Mouse (Mus musculus) cerebellum, postnatal 36 days (tissue): Measurements from ENCODE around the gene Phtf2.
"Not testable (repeated sequence)": the region's sequence is repeated elsewhere in the genome, so short reads cannot be mapped to it uniquely, and the experiment has no call there.

Experiments used
- DNase-seq, 2 experiments: peaks; one replicate each; pipeline ENCODE4 v3.0.0; 2021 to 2022; ENCODE audit warnings: mixed read lengths in 2 of 2

Phtf2 gene

GRCm38 (mm10) chr5:20765365-20765920, 116.5 kb downstream of the Phtf2 start:
- DNase-seq, result no peak

DNA sequence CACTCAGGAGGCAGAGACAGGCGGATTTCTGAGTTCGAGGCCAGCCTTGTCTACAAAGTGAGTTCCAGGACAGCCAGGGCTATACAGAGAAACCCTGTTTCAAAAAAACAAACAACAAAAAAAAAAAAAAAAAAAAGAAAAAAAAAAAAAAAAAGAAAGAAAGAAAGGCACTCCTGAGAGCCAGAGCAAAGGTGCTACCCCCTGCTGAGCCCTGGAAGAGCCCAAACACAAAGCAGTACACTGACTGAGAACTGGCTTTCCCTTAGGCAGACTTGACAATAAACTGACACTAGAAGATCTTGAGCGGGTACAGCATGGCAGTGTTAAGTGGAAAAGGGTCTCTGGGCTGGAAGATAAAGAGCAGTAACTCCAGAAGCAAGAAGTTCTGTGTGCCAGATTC, 119.5 kb downstream of the Phtf2 start:
- DNase-seq, result not testable (repeated sequence)

DNA sequence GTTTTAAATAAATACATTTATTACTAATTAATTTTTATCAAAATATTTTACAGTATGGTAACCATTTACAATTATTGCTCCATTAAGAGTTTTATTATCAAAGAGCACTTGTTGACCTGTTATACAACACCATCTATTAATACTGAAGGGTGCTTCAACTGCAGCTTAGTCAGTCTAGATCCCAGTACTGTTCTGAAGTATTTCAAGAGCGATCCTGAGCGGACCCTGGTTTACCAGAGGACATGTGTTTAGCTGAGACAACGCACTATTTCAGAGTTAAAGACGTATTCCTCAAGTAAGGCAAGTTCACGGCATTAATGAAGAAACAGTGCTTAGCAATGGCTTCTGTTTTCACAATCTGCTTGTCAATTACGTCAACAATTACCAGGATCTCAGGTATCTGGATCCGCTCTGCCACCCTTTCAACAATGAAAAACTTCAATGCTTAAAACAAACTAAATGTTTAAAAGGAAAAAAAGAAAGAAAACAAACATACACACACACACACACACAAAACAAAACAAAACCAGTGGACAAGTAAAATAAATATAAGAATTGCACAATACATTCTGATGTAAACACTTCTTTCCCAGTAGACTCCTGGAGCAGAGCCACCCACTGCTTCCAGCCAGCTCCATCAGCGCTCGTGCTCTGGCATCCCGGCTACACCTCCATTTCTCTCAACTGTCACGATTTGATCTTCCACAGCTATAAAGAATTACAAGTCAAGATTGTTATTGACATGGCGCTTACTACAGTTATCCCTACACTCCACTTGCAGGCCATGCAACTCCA, 121.4 kb downstream of the Phtf2 start:
- DNase-seq, result no peak

- no peak for DNase-seq
Observed at GRCm38 (mm10) chr5:20759771-20760170, 122.2 kb downstream of the Phtf2 start.

DNA sequence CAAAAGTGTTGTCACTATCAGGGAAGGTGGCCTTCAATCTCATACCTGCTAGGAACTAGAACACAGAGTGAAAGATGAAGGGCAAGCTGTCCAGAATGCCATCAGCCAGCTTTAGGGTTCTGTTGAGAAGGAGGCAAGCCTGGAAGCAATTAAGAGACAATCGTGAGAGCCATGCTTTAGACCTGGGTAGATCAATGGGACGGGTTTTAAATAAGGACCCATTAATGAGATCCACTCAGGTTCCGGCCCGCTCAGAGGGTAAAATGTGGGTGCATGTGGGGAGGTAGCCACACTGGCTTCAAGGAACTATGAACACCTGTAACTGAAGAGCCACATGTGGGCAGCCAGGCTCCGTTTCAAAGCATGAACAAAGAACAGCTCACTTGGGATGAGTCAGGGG, 128.0 kb downstream of the Phtf2 start:
- no peak for DNase-seq

DNA sequence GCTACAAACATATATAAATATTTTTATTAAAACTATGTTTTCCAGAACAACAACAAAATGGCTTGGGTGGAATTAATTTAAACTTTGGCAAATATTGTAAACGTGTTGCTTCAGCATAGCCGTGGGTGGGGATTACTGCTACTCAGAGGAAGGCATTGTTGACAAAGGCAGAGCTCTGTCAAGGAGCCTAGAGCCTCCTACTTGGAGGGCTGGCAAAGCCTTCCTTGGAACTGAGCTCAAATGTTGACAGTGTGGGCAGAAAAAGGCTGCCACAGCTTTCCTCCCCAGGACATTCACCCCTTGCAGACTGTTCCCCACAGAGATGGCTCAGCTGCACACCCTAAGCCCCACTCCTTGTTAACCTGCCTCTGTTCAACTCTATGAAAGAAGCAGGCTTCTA, 128.8 kb downstream of the Phtf2 start:
- DNase-seq, result no peak

- DNase-seq, result no peak
Observed at GRCm38 (mm10) chr5:20751696-20752095, 130.2 kb downstream of the Phtf2 start.

- no peak for DNase-seq
Observed at GRCm38 (mm10) chr5:20751000-20751399, 130.9 kb downstream of the Phtf2 start.

- DNase-seq, result no peak
Observed at GRCm38 (mm10) chr5:20749535-20749934, 132.4 kb downstream of the Phtf2 start.

DNA sequence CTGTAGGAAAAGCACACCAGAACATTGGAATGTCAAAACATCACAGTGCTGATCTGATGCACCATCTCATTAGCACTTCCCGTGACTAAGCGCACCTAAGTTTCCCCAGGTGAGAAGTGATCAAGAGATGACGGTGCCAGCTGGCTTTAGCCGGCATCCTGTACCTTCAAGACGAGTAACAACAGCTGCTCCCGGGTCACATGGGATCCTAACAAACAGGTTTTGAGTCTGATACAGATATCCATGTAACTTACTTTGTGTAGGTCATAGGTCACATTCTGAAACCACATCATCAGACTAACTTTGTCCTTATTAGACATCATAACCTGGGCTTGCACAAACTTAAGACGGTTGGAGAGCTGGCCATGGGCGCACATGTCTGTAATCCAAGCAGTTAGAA, 133.1 kb downstream of the Phtf2 start:
- no peak for DNase-seq

DNA sequence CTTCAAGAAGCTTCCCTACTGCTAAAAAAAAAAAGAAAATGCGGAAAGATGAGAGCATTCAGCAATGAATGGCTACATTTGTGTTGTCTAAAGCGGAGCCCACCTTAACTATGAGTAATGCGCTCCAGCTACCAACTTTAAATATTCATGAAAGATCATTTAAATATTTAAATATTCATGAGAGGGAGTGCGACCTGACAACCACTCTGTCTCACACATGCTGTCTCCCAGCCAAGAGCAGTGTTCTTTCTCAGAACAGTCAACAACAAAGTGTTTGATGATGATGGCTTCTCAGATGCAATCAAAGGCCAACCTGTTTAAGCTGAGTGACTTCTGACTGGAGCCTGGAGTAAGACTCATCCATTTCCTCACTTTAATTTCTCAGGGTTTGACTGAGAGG, 133.8 kb downstream of the Phtf2 start:
- DNase-seq, result no peak

GRCm38 (mm10) chr5:20741936-20742335, 140.0 kb downstream of the Phtf2 start:
- DNase-seq, result no peak

DNA sequence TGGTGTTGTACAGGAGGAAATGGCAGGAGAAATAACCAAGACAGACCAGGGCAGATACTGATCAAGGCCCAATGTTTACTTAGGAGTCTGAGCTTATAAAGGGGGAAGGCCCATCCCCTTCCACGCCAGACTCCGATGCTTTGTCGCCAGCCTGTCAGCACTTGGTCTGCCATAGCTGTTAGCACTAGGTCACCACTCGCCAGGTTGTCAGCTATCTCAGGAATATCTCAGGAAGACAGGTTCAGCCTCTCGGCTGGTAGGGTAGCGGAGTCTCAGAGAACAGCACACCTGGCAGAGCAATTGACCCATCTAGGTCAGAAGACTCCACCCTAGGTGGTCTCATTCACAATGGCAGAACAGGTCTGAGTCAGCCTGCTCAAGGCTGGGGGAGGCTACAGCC, 140.7 kb downstream of the Phtf2 start:
- no peak for DNase-seq

DNA sequence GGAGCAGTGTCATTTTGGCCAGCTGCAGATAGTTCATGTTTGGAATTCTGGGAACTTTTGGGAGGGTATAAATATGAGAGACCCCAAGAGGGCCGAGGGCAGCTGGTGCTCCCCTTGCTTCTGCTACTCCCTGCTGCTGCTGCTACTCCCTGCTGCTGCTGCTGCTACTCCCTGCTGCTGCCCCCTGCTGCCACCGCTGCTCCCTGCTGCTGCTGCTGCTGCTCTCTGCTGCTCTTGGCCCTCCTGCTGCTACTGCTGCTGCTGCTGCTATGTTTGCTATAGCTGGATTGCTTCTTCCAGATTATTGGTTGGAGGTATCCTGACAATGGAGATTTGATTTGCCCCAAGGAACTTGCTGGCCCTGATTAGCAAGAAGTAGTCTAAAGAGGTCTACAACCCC, 143.1 kb downstream of the Phtf2 start:
- DNase-seq, result no peak

DNA sequence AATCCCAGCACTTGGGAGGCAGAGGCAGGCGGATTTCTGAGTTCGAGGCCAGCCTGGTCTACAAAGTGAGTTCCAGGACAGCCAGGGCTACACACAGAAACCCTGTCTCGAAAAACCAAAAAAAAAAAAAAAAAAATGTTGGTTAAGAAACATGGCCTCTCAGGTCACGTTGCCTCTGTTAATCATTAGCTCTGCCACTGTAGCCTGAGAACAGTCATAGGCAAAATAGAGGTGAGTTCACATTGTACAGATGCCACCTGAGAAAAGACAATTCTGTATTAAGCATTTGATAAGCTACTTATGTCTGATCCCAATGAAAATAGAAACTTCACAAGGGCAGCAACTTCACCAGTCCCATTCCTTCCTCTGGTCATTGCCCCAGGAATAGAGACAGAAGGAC, 158.7 kb downstream of the Phtf2 start:
- DNase-seq, result not testable (repeated sequence)

GRCm38 (mm10) chr5:20720201-20720900, 161.6 kb downstream of the Phtf2 start:
- DNase-seq, result no peak

DNA sequence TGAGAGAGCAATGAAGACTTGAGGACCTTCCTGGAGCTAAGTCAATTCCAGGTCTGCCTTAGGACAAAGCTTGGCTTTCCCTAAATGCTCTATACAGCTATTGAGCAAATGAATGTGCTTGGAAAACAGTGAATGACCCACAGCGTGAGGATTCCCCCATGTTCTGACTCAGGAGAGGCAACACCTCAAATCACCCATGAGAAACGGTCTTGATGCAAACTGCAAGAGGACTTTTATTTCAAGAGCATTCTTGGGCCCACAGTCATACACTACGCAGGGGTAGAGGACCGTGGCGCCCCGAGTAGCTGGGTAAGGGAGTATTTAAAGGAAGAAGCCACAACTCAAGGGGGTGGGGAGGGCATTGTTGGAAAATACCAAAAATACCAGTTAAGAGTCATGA, 165.9 kb downstream of the Phtf2 start:
- DNase-seq, result not testable (repeated sequence)

GRCm38 (mm10) chr5:20714619-20715018, 167.3 kb downstream of the Phtf2 start:
- DNase-seq, result not testable (repeated sequence)

- DNase-seq, result not testable (repeated sequence)
Observed at GRCm38 (mm10) chr5:20710845-20711244, 171.1 kb downstream of the Phtf2 start.
